Mouse (Mus musculus) heart, postnatal 14 days (tissue): ENCODE measurements at regions not wholly inside any gene's neighbourhood (a gene's known extent, or its start where the extent isn't known, plus 50 kb on each side); places are given as distances from the start of the nearest gene placed in this dataset.

Experiments
- DNase-seq, 2 experiments: peaks; one replicate each; pipeline ENCODE4 v3.0.0; 2021 to 2022
- intact Hi-C: fragments of 180-260 bp; cut with DNase I; formaldehyde crosslinking; loops from one replicate; pipeline ENCODE4 v1.15.1; 2025

DNA sequence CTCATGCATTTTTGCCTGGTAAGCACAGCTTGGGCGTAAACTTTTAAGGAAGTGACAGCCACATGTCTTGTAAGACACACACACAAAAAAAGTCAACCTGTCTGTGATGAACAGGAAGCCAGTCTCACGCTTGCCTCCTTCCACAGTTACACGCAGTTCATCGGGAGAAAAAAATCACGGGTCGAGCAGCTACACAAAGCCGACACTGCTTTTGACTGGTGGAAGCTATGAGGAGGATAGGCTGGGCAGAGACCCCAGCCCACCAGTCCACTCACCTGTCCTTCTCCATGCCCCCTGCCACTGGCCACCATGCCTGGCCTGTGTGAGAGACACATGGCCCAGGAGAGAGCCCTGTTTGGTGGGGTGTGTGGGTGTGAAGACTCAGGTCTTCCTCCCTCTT is 119.2 kb downstream of the Ets2 start:
- intact Hi-C loops = loop anchor here (5.0 kb wide), 1 partner anchor 54 kb away; no protein-coding TSS in a partner anchor
- DNase-seq = no peak

DNA sequence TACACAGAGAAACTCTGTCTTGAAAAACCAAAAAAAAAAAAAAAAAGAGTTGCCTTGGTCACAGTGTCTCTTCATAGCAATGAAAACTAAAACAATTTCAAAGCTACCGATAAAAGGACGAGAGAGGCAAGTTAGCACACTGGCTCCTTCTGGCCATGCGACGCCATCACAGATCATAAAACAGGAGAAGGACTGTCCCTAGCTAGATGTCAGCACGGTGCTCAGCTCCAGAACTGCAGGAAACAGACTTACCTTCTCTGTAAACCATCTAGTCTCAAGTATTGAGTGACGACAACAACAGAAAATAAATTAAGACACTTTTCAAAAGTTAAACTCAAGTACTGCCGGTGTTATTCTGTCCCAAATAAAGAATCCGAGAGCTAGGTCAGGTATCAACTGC is 118.7 kb downstream of the Ets2 start:
- no peak for DNase-seq
- intact Hi-C loops = loop anchor here (5.0 kb wide), 1 partner anchor 53 kb away; no protein-coding TSS in a partner anchor

DNA sequence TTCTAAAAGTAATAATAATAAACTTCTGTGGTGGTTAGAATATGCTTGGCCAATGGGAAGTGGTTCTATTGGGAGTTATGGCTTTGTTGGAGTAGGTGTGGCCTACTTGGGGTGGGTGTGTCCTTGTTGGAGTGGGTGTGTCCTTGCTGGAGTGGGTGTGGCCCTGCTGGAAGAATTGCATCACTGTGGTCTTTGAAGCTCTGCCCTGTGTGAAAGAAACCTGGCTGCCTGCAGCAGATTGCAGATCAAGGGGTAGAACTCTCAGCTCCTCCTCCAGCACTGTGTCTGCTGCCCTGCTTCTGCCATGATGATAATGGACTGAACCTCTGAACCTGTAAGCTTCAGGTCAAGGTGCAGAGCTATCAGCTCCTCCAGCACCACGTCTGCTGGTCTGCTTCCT is 118.1 kb downstream of the Ets2 start:
- DNase-seq = no peak
- intact Hi-C loops = loop anchor here (5.0 kb wide), 1 partner anchor 53 kb away; no protein-coding TSS in a partner anchor

DNA sequence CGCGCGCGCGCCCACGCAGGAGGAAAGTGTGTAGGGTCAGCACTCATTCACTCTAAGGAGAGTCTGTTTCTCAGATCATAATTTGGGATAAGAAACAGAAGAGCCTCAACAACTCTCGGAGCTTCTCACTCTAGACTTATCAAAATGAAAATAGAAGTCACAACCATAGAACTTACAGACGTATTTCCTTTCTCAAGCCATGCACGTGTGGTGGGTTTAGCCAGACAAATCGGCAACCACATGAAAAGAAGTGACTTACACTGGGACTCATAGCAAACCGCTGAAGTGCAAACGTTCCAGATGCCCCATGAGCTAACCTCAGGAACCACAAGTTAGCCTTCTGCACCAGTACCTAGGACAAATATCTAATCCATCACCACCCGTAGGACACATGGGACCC is 114.1 kb downstream of the Ets2 start:
- intact Hi-C loops = no loop called here
- DNase-seq = no peak

DNA sequence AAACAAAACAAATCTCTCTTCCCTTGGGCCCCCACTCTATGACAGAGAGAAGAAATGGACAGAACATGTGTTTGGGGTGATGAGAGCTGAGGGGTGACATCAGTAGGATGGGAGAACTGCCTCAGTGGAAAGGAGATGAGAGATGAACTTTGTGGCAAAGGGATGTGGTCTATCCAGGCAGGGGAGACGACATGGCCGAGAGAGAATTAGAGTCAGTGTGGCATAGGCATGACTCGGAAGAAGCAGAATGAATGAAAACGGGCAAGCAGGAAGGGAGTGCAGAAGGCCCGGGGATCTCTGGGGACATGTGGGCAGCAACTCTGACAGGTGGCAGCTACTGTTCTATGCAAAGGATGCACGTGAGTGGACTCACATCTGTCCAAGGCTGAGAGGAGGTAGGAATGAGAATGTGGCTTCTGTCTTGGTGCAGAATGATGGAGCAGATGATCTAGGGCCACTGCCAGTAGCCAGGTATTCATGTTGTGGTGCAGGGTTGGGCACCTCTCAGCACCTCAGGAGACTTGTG is 113.4 kb downstream of the Ets2 start:
- DNase-seq = no peak
- intact Hi-C loops = no loop called here

DNA sequence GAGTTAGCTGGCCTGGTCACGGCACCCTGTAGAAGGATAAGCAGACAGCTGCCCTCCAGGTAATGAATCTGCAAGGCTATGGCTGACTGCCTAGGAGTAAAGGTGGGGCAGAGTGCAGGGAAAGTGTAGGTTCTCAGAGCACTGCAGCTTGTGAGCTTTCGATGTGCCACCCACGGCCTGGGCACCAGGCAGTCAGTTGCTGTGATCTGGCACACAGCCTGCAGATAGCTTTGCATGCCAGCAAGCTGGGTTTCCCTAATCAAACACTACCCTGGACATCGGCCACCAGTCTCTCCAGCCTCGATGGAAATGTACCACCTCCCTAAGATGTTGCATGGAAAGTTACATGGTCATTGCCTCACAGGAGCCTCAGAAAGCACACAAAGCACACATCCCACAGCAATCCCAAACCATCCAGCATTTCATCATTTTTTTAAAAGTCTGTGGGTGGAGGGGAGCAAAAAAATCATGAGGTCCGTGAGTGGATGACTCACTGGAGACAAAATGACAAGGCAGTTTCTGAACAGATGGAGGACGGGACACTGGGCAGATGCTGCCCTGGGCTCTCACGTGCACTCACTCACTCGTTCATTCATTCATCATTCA is 112.7 kb downstream of the Ets2 start:
- intact Hi-C loops = no loop called here
- DNase-seq = peak in 1 of 2 experiments; percentile 37

DNA sequence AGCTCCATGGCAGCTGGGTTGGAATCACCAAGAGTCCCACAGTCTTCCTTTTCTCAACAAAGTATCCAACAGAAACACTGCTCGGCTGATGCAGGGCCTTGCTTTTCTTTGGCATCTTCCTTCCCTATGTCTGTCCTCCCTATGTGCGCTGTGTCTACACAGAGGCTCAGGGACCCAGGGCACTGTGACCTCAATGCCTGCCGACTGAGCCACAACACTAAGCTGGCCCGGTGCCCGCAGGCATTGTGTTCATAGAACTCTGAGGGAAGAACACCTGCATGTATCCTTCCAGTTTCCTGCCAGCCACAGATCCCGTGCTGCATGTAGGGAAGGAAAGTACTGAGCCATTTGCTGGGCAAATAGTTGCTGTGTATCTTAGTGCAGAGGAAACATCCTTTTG is 109.2 kb downstream of the Ets2 start:
- intact Hi-C loops = no loop called here
- DNase-seq = peak; percentile 67 to 68

DNA sequence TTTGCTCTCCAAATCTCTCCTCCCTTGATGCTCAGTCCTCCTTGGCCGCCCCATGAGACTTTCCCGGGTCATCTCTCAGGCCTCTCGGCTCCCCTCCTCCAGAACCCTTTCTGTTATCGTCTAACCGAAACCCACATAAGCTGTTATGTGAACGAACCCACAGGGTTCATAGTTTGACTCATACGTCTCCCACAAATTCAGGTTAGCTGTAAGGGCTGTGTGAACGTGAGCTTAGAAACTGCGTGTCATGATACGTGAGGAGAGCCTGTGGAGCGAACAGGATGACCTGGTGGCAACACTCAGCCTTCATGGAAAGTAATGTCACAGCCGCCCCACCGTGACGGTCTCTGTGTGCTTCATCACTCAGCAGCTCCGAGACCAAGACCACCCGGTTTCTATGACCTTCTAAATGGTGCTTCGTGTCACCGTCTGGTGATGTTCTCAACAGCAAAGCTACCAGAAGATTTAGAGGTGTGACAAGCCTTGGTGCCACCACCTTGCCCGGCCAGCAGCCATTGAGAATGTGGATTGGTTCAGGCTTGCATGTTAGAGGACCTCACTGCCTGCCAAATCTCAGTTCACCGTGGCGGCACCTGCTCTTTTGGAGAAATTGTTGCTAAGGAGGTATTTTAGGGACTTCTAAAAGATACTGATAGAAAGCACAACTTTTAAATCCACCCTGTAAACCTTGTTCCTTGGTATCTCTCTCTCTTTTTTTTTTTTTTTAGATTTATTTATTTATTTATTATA is 107.4 kb downstream of the Ets2 start:
- intact Hi-C loops = no loop called here

DNA sequence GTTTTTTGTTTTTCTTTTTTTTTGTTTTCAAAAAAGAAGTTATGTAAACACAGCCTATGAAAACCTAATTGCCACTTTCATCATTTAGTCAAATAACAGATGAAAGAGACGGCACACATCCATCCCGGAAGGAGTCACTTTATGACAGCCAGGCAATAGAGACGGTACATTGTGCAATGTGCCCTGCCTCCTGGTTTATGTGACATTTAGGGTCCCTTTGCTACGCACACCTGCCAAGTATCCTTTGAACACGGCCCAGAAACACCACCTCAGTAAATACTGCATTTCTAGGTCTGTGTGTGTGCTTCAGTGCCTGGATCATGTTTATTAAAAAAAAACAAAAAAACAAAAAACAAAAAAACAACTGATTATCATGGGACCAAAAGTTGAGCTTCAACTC is 104.6 kb downstream of the Ets2 start:
- intact Hi-C loops = no loop called here
- no peak for DNase-seq

More for the DNA sequence above, 107.4 kb downstream of the Ets2 start:
- DNase-seq = no peak

DNA sequence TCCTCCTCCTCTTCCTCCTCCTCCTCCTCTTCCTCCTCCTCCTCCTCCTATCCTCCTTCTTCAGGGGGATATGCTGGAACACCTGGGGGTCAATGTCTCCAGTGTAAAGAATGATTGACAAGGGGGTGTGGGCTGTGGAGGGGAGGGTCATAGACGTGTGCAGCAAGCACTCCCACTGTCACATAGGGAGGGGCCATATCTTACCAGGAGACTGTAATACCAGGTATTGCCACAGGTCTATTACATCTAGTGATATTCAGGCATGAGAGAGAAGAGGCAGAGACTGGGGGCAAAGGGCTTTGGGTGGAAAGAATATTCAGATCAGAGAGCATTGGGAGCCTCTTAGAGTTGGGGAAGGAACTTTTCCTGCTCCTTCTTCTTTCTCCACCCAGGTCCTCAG is 102.3 kb downstream of the Ets2 start:
- no peak for DNase-seq
- intact Hi-C loops = no loop called here

DNA sequence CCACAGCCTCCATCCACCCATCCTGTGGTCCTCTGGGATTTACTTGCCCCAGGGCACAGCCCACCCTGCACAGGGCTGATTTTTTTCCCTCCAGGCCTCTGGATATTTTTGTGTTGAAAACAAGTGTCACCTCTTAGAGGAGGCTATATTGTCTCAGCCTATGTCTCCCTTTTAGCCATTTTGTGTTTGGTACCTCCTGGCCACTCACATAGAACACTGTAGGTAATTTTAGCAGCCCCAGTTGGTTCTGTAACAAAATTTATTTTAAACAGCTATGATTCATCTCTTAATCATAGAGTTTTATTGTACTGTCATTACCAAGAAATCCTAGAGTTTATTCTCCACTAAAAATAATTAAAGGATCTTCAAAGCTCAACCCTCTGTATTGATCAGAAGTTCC is 100.8 kb downstream of the Ets2 start:
- intact Hi-C loops = no loop called here
- no peak for DNase-seq

DNA sequence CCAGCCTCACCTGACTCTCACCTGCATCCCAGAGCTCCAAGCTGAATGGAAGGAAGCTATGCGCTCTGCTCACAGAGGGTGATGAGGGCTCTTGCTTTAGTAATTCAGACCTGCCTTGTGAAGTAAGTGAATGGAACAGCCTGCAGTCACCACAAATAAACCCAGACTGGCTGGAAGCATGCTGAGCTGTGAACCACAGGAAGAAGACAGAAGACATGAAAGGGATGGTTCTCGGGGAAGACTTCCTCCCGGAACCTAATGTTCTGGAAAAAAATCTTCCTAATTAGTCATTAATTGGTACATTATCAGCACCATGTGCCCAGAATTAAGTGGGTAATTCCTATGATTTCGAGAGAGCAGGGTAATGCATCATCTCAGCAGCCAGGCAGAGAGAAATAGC is 100.3 kb downstream of the Ets2 start:
- intact Hi-C loops = no loop called here
- no peak for DNase-seq

DNA sequence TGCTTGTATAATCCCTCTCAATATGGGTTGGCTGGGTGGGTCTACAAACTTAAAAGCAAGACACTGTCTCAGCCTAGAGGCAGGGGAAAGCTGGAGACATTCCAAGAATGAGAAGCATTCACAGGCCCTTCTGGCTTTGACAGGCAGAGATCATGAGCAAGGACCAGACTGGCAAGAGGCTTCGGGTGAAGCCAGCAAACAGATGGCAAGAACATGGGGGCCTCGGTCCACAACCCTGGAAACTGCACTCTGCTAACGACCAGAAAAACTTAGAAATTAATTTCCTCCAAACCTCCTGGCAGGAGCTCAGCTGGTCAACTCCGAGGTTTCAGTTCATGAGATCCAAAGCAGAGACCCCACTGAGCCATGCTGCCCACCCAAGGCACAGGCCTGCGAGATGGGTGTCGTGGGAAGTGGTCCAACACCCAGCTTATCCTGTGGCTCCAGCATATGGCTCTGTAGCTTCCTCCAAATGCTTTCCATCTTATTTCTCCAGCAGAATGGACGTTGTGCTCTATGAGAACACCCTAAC is 99.1 kb downstream of the Ets2 start:
- intact Hi-C loops = no loop called here
- no peak for DNase-seq

DNA sequence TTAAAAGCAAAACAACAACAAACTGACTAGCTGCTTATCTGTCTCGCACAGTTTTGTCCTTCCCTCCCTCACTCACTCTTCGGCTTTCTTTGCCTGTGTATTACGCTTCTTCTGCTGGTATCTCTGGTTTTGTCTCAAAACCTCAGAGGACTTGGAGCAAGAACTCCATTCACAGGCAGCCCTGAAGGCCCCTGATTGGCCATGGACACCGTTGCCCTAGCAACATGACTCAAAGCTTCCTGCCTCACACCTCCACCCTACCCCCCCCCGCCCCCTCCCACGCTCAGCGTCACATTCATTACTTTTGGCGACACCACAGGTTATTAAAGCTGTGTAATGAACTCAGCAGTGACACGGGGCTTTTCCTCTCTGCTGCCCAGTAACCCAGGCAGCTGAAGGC is 96.7 kb downstream of the Ets2 start:
- intact Hi-C loops = no loop called here
- DNase-seq = no peak

DNA sequence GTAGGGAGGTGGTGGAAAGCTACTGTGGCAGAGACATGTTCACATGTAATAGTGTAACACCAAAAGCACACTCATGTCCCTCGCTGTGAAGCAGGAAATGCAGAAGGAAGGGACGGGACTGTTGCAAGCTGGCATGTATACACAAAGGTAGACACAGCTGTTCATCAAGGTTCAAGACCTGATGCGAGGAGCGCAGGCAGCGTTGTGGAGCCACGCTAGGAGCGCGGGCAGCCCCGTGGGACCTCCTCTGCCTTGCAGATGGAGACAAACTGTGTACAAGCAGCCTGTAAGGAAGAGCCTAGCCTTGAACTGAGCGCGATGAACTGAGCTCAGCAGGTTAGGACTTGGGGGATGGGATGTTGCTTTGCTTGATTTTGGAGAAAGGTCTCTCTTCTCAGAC is 96.2 kb downstream of the Ets2 start:
- DNase-seq = no peak
- intact Hi-C loops = no loop called here

DNA sequence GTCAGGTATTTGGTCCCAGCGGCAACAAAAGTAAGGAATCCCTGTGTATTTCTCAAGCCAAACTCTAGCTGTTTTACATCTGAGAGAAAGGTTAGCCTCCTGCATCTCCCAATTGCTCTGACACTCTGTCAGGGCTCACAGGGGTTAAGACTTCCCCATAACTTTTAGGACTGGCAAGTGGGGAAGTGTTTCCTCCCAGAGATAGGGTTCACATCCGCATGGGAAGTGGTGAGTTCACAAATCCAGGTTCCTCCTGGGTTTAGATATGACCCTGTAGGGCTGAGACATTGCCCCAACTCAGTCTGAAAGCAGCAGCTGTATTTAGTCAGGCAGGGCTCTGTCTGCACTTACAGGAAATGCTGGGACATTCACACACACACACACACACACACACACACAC is 95.3 kb downstream of the Ets2 start:
- intact Hi-C loops = no loop called here
- no peak for DNase-seq

DNA sequence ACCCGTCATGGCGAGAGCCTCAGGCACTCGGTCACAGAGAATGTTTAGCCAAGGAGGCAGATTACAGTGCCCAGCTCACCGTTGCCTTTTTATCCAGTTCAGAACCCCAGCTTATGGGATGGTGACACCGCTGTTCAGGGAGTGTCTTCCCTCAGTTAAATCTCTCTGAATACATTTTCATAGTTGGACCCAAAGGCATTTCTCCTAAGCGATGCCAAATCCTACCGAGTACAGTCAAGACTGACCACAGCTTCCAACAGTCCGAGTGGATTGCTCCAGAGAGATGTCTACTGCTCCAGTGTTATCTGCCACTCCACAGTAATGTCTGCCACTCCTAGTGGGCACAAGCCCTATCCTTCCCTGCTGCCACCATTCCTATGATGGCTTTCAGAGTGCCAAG is 93.0 kb downstream of the Ets2 start:
- intact Hi-C loops = no loop called here
- no peak for DNase-seq

DNA sequence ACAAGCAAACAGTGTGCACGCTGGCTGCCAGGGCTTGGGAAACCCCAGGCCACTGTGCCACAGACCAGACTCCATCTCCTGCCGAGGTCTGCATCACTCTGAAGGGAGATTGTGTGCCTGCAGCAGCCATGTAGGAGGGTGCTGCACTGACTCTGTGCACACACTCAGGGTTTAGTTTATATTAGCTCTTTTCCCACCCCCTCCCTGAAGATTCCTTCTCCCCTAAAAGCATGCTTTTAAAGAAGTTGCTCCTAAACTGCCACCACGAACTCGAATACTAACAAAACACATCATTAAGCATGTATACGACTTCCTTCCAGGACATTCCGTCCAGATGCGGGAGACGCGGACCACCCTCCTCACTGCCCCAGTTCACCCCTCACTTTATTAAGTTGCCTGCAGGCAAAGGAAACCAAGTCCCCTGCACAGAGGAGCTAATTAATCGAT is 92.4 kb downstream of the Ets2 start:
- no peak for DNase-seq
- intact Hi-C loops = no loop called here

DNA sequence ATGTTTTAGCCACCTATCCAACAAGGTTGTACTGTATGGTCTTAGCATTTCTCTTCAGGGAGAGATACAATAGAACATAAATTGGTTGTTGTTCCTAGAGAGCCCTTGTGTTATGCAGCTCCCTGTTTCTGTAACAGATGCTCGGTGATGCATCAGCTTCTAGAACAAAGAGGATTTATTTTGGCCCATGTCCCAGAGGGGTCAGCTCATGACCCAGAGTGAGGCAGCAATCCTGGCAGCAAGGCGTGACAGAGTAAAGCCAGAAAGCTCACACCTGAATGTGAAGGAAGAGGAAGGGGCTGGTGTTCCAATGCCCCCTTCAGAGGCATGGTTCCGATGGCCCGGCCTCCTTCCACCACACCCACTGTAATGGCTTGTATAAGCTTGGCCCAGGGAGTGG is 88.8 kb downstream of the Ets2 start:
- intact Hi-C loops = no loop called here
- DNase-seq = no peak

DNA sequence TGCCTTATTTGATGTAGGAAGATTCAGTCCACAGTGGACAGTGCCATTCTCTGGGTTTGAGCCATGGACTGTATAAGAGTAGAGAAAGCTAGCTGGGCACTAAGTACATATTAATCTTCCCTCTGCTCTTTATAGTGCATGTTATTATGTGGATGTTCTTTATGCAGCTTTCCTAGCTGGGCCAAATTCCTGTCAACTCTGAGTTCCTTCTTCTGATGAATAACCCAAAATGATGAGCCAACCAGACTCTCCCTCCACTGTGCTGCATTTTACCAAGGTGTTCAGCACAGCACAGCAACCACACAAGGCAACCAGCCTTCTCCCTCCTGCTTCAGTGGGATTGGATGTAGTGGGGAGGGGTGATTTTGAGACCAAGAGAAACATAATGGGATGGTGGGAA is 87.7 kb downstream of the Ets2 start:
- intact Hi-C loops = no loop called here
- no peak for DNase-seq

DNA sequence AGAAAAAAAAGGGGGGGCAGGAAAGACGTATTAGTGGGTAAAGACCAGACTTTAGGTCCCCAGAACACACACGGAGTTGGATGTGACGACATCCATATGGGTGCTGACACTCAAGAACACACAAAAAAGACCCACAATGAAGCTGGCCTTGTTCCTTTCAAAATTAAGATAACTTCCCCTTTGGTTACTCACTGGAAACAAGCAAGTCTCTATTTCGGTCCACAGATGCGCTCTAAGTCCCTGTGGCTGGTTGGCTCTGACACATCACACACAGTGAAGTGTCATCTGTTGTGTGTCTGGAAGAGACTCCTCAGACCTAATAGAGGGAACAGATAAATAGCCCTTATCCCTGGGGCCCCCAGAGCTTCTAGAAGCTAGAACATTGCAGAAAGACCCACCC is 79.8 kb downstream of the Ets2 start:
- no peak for DNase-seq
- intact Hi-C loops = no loop called here

DNA sequence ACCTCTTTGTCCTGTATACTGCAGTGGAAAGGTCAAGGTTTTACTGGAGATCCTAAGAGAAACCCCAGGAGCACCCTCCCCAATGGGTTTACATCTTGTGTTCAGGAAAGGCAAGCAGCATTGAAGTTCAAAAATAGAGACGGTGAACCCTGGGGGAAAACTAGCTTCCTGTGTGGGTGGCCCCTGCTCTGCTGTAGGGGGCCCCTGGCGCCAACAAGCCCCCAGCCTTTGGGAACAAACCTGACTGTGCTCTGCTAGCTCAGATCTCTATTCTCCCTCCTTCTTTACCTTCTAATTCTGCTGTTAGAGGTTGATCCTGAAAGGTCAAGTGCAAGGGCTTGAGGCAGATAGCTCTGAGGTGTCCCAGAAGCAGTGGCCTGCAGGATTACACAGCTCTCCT is 78.6 kb downstream of the Ets2 start:
- DNase-seq = no peak
- intact Hi-C loops = no loop called here
